Mouse (Mus musculus) testis, adult 2 months (tissue): Measurements from ENCODE around the gene Nr2c2ap.

Source experiments
- CTCF ChIP-seq: fragments of 200-500 bp; IDR thresholded peaks from 2 replicates; pipeline ENCODE4 v1.5.1; 2012; ENCODE audit warnings: low read depth, mild to moderate bottlenecking, inconsistent platforms, low read length, moderate library complexity; ENCODE audit not compliant: control insufficient read depth, insufficient read depth, insufficient replicate concordance
- POLR2A ChIP-seq: fragments of 200-500 bp; IDR thresholded peaks from 2 replicates; pipeline ENCODE4 v1.6.1; 2012; ENCODE audit warnings: low read depth, mild to moderate bottlenecking, inconsistent platforms, low read length, moderate library complexity; ENCODE audit not compliant: control insufficient read depth

DNA sequence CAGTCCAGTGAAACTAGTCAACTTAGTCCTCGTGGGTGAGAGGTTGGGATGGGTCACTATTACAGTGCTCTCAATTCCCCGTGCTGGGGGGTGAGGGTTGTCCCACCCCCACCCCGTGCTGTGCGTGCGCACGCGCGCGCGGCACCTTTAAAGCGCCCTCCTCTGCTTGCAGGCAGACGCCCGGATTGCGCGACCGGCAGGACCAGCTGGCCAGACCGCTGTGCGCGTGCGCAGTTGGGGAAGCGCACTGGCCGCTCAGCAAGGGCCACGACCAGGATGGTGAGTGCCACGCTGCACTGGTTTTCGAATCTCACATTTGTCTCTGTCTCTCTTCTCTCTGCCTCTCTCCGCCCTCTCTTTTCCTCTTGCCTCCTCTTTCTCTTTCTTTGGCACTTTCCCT lies 47.8 kb upstream of the Nr2c2ap start, which contains the start of gene Hapln4:
- no peak for TF ChIP-seq POLR2A
- TF ChIP-seq CTCF, result no peak
